Mouse (Mus musculus) midbrain, embryonic 11.5 days (tissue): ENCODE data around the gene Cyb5d1. TPM values are rescaled to one million over a fixed set of nuclear protein-coding genes. Genes with fewer than 3 reads are reported as not detected.

Source experiments
- ATAC-seq: fragments of 200-750 bp; cut with Nextera tagmentation; 2 replicates; pipeline ENCODE4 v1.8.0; 2017; ENCODE audit warnings: moderate TSS enrichment, moderate library complexity; ENCODE audit not compliant: low FRiP score
- DNase-seq: peaks from one replicate; pipeline ENCODE4 v3.0.0; 2015; ENCODE audit warnings: low spot score; ENCODE audit errors: missing footprints
- H3K27ac ChIP-seq: fragments of 300-500 bp; sonication (generic); 2 replicates; pipeline ENCODE4 v1.5.1; 2014; ENCODE audit warnings: low read depth, low read length
- H3K27me3 ChIP-seq: fragments of 300-500 bp; sonication (generic); 2 replicates; pipeline ENCODE4 v1.6.1; 2014; ENCODE audit warnings: mild to moderate bottlenecking, low read length, moderate library complexity, mixed read lengths; ENCODE audit not compliant: control insufficient read depth, insufficient read depth
- H3K36me3 ChIP-seq: fragments of 300-500 bp; sonication (generic); 2 replicates; pipeline ENCODE4 v1.6.1; 2014; ENCODE audit warnings: mild to moderate bottlenecking, low read length, moderate library complexity, mixed read lengths; ENCODE audit not compliant: control insufficient read depth, insufficient read depth
- H3K4me1 ChIP-seq: fragments of 300-500 bp; sonication (generic); 2 replicates; pipeline ENCODE4 v1.6.1; 2014; ENCODE audit warnings: low read length; ENCODE audit not compliant: control insufficient read depth, insufficient read depth
- H3K4me2 ChIP-seq: fragments of 300-500 bp; sonication (generic); 2 replicates; pipeline ENCODE4 v1.6.1; 2014; ENCODE audit warnings: mild to moderate bottlenecking, moderate library complexity
- H3K4me3 ChIP-seq: fragments of 300-500 bp; sonication (generic); 2 replicates; pipeline ENCODE4 v1.5.1; 2014; ENCODE audit warnings: low read depth, low read length
- H3K9ac ChIP-seq: fragments of 300-500 bp; sonication (generic); 2 replicates; pipeline ENCODE4 v1.6.1; 2014; ENCODE audit warnings: low read length
- H3K9me3 ChIP-seq: fragments of 300-500 bp; sonication (generic); 2 replicates; pipeline ENCODE4 v1.6.1; 2016; ENCODE audit warnings: low read length; ENCODE audit not compliant: control insufficient read depth
- WGBS: fragments of 180-500 bp; shearing (Covaris S2); extraction: QIAGEN DNeasy Blood & Tissue Kit; methylation state at CpG from one replicate; pipeline ENCODE4 v1.1.7; 2014; 5-methylcytosine and 5-hydroxymethylcytosine counted together
- polyA plus RNA-seq: library from polyadenylated mRNA; unstranded; fragments of >200 nt; fragmentation: Nextera tagmentation; extraction: Ambion mirVana; gene quantifications from 2 replicates; pipeline ENCODE4 v1.2.1, GENCODE M21; 2014

The Cyb5d1 gene
- polyA plus RNA-seq, 1 experiment from 2014 or later: 50.5 TPM

DNA sequence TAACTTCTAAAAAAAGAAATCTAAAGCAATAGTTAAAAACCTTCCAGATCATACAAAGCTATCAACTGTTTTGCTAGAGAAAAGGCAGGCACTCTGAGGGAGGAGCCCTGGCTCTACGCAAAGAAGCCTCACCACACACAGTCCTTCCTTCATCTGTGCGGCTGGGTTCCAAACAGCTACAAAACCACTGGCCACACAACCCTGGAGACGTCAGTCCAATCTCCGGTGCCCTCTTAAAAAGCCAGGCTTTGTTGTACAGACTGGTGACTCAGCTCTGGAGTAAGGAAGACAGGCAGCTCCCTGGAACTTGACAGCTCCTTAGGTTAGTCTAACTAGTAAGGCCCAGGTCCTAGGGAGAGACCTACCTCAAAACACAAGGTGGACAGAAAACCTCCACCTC lies 19.8 kb downstream of the Cyb5d1 start:
- peaks cover 11% of the 10 kb centered on the region for H3K4me1 ChIP-seq
- no peak for DNase-seq
- WGBS: 91% methylated on average over 4 of the region's 4 CpGs
- ATAC-seq: no peak
- no peak overlapping the region for H3K9ac ChIP-seq
- no peaks in the 10 kb centered on the region for H3K36me3 ChIP-seq
- H3K27ac ChIP-seq: no peak overlapping the region
- no peaks in the 10 kb centered on the region; the same call in 1 of the 2 replicates for H3K9me3 ChIP-seq
- no peak overlapping the region for H3K4me3 ChIP-seq
- H3K4me2 ChIP-seq: no peak overlapping the region
- H3K27me3 ChIP-seq: no peaks in the 10 kb centered on the region

- no peak overlapping the region for H3K4me2 ChIP-seq
- H3K36me3 ChIP-seq: no peaks in the 10 kb centered on the region
These were observed 22.0 kb downstream of the Cyb5d1 start for GRCm38 (mm10) chr11:69373223-69373965.

DNA sequence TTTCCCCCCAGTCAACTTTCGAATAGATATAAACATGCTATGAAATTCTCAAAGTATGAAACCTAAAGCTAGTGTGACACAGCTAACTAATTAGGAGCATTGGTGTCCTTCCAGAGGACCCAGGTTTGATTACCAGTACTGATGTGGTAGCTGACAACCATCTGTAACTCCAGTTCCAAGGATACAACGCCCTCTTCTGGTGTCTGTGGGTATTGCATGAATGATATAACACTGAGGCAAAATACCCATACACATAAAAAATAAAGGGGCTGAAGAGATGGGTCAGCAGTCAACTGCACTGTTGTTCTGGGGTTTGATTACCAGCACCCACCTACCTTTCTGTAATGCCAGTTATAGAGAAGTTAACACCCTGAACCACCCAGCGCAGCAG lies 22.7 kb downstream of the Cyb5d1 start:
- ATAC-seq: no peak
- Histone ChIP-seq H3K27me3 (no peaks in the 10 kb centered on the region), H3K4me3 (no peak overlapping the region), H3K27ac (no peak overlapping the region), H3K4me2 (no peak overlapping the region), H3K9ac (no peak overlapping the region), H3K4me1 (peaks cover 22% of the 10 kb centered on the region), H3K36me3 (no peaks in the 10 kb centered on the region), H3K9me3 (no peaks in the 10 kb centered on the region; the same call in 1 of the 2 replicates)
- DNase-seq: no peak
- WGBS: 66% methylated on average over 3 of the region's 3 CpGs

More at GRCm38 (mm10) chr11:69373223-69373965, 22.0 kb downstream of the Cyb5d1 start:
- H3K4me1 ChIP-seq: peaks cover 18% of the 10 kb centered on the region
- no peak for DNase-seq
- no peak overlapping the region for H3K4me3 ChIP-seq
- H3K27me3 ChIP-seq: no peaks in the 10 kb centered on the region
- ATAC-seq: no peak
- no peak overlapping the region for H3K9ac ChIP-seq
- H3K9me3 ChIP-seq: no peaks in the 10 kb centered on the region; the same call in 1 of the 2 replicates
- no peak overlapping the region for H3K27ac ChIP-seq
- 89% methylated on average over 16 of the region's 16 CpGs for WGBS

- DNase-seq: no peak
- ATAC-seq: no peak
- Histone ChIP-seq H3K9me3 (no peaks in the 10 kb centered on the region; the same call in 1 of the 2 replicates), H3K36me3 (no peaks in the 10 kb centered on the region), H3K9ac (no peak overlapping the region), H3K4me2 (no peak overlapping the region), H3K27me3 (no peaks in the 10 kb centered on the region), H3K27ac (no peak overlapping the region), H3K4me3 (no peak overlapping the region), H3K4me1 (peaks cover 27% of the 10 kb centered on the region)
- WGBS: 68% methylated on average over 12 of the region's 12 CpGs
These were observed 23.2 kb downstream of the Cyb5d1 start for GRCm38 (mm10) chr11:69372056-69372779.

DNA sequence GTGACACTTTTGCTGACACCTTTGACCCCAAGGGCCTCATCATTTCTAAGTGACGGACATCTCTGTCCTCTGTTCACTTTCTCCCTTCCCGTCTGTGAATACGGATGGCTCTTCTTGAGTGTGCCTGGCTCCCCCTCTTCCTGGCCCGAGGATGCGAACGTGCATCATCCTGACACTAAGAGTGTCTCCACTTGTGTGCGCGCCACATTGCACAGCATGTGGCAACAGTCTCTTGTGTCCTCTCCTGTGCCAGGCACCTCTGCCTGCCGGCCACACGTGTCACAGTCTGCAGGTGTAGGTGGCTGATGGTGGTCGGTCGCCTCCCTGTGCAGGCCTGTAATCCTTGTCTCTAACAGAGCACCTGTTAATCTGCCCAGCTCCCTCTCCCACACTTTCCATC lies 23.8 kb downstream of the Cyb5d1 start:
- Histone ChIP-seq H3K27me3 (no peaks in the 10 kb centered on the region), H3K4me2 (peak overlapping the region; percentile 36), H3K9me3 (no peaks in the 10 kb centered on the region; the same call in 1 of the 2 replicates), H3K9ac (0 out of 2 replicates have a peak overlapping the region, but pooled peaks have one; percentile 18), H3K36me3 (no peaks in the 10 kb centered on the region), H3K4me1 (peaks cover 29% of the 10 kb centered on the region), H3K27ac (peak overlapping the region; percentile 62; the same call in 1 of the 2 replicates), H3K4me3 (no peak overlapping the region)
- WGBS: 33% methylated on average over 12 of the region's 12 CpGs
- ATAC-seq (no peak), DNase-seq (no peak)

GRCm38 (mm10) chr11:69370817-69371215 lies 24.6 kb downstream of the Cyb5d1 start:
- ATAC-seq (no peak), DNase-seq (peak; percentile 89)
- peak overlapping the region; percentile 62 for H3K27ac ChIP-seq
- peak overlapping the region; percentile 36; the same call in 1 of the 2 replicates for H3K9ac ChIP-seq
- WGBS: 11% methylated on average over 9 of the region's 9 CpGs
- 0 out of 2 replicates have a peak overlapping the region, but pooled peaks have one; percentile 1 for H3K4me3 ChIP-seq
- H3K4me1 ChIP-seq: peaks cover 33% of the 10 kb centered on the region
- no peaks in the 10 kb centered on the region for H3K36me3 ChIP-seq
- H3K27me3 ChIP-seq: no peaks in the 10 kb centered on the region
- peak overlapping the region; percentile 36 for H3K4me2 ChIP-seq
- H3K9me3 ChIP-seq: no peaks in the 10 kb centered on the region; the same call in 1 of the 2 replicates

GRCm38 (mm10) chr11:69369990-69370816 lies 25.2 kb downstream of the Cyb5d1 start:
- H3K9ac ChIP-seq: peak overlapping the region; percentile 99
- H3K4me1 ChIP-seq: peaks cover 39% of the 10 kb centered on the region
- peak; percentile 89 for DNase-seq
- H3K9me3 ChIP-seq: no peaks in the 10 kb centered on the region; the same call in 1 of the 2 replicates
- H3K4me2 ChIP-seq: peak overlapping the region; percentile 94
- 32% methylated on average over 2 of the region's 2 CpGs for WGBS
- H3K36me3 ChIP-seq: no peaks in the 10 kb centered on the region
- peak overlapping the region; percentile 99 for H3K27ac ChIP-seq
- H3K27me3 ChIP-seq: no peaks in the 10 kb centered on the region
- H3K4me3 ChIP-seq: peak overlapping the region; percentile 97
- ATAC-seq: no peak

DNA sequence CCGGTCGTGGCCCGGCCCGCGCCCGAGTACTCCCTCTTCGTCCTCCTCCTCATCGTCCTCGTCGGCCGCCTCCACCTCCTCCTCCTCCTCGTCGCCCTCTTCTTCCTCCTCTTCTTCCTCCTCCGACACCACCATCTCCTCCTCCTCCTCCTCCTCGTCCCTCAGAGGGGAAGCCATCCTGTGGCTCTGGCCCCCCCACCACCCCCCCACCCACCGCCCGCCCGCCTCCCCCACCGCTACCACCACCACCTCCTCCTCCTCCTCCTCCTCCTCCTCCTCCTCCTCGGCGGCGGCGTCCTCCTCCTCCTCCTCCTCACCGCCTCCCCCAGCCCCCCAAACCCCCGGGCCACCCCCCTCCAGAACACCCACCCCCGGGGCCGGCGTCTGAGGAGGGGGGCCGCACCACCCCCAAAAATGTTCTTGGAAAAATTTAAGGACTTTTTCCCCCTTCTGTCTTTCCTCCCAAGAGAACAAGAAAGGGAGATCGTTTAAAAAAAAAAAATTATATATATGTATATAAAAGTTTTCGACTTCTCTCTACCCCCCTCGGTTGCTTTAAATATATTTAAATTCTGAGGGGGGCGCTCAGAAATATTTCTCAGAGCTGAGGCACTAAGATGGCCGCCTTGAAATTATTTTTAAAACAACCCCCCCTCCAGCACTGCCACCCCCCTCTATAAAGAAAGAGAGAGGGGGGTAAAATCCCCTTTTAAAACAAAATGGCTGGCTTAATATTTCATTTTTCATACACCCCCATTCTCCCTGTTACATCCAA lies 26.0 kb downstream of the Cyb5d1 start, which contains the start of gene Chd3:
TSS of gene Chd3 (minus strand) at position 192 of the 775 bp plus-strand sequence.
- H3K4me3 ChIP-seq: peak within 1 kb of the TSS; percentile 97
- ATAC-seq: no peak
- no peaks in the 10 kb centered on the region for H3K27me3 ChIP-seq
- DNase-seq: peak; percentile 95
- H3K9me3 ChIP-seq: no peaks in the 10 kb centered on the region; the same call in 1 of the 2 replicates
- H3K27ac ChIP-seq: peak within 1 kb of the TSS; percentile 99
- no peaks in the 10 kb centered on the region; the same call in 1 of the 2 replicates for H3K36me3 ChIP-seq
- peak within 1 kb of the TSS; percentile 94 for H3K4me2 ChIP-seq
- 4% methylated on average over 15 of the region's 34 CpGs for WGBS
- H3K9ac ChIP-seq: peak within 1 kb of the TSS; percentile 99
- H3K4me1 ChIP-seq: peaks cover 47% of the 10 kb centered on the region
